Mouse (Mus musculus) liver, embryonic 16.5 days (tissue): ENCODE data around the gene Slc29a2. TPM values are rescaled to one million over a fixed set of nuclear protein-coding genes. Genes with fewer than 3 reads are reported as not detected.

Source experiments
- ATAC-seq: fragments of 200-750 bp; cut with Nextera tagmentation; 2 replicates; pipeline ENCODE4 v1.8.0; 2017; ENCODE audit warnings: low read depth, mild to moderate bottlenecking, moderate number of reproducible peaks, moderate library complexity
- H3K27ac ChIP-seq: fragments of 300-500 bp; sonication (generic); 2 replicates; pipeline ENCODE4 v1.5.1; 2014; ENCODE audit warnings: mild to moderate bottlenecking, low read length
- H3K27me3 ChIP-seq: fragments of 300-500 bp; sonication (generic); 2 replicates; pipeline ENCODE4 v1.6.1; 2014; ENCODE audit warnings: low read depth, low read length, mixed read lengths; ENCODE audit not compliant: control insufficient read depth, insufficient read depth
- H3K36me3 ChIP-seq: fragments of 300-500 bp; sonication (generic); 2 replicates; pipeline ENCODE4 v1.6.1; 2014; ENCODE audit warnings: mild to moderate bottlenecking; ENCODE audit not compliant: control insufficient read depth, insufficient read depth
- H3K4me1 ChIP-seq: fragments of 300-500 bp; sonication (generic); 2 replicates; pipeline ENCODE4 v1.6.1; 2014; ENCODE audit warnings: low read depth, low read length, mixed read lengths; ENCODE audit not compliant: control insufficient read depth
- H3K4me2 ChIP-seq: fragments of 300-500 bp; sonication (generic); 2 replicates; pipeline ENCODE4 v1.6.1; 2014; ENCODE audit warnings: low read depth, low read length, mixed read lengths
- H3K4me3 ChIP-seq: fragments of 300-500 bp; sonication (generic); 2 replicates; pipeline ENCODE4 v1.5.1; 2014; ENCODE audit warnings: low read depth, mild to moderate bottlenecking, low read length
- H3K9ac ChIP-seq: fragments of 300-500 bp; sonication (generic); 2 replicates; pipeline ENCODE4 v1.6.1; 2014; ENCODE audit warnings: low read depth, low read length
- H3K9me3 ChIP-seq: fragments of 300-500 bp; sonication (generic); replicated peaks from 2 replicates; pipeline ENCODE4 v1.6.1; 2016; ENCODE audit warnings: low read length; ENCODE audit not compliant: control insufficient read depth
- WGBS: fragments of 180-500 bp; shearing (Covaris S2); extraction: QIAGEN DNeasy Blood & Tissue Kit; methylation state at CpG from one replicate; pipeline ENCODE4 v1.1.7; 2014; ENCODE audit not compliant: insufficient replicate concordance; 5-methylcytosine and 5-hydroxymethylcytosine counted together
- polyA plus RNA-seq: library from polyadenylated mRNA; unstranded; fragments of >200 nt; fragmentation: Nextera tagmentation; extraction: Ambion mirVana; gene quantifications from 2 replicates; pipeline ENCODE4 v1.2.1, GENCODE M21; 2015

Slc29a2 gene
- polyA plus RNA-seq, 1 experiment from 2014 or later: 1.6 TPM

DNA sequence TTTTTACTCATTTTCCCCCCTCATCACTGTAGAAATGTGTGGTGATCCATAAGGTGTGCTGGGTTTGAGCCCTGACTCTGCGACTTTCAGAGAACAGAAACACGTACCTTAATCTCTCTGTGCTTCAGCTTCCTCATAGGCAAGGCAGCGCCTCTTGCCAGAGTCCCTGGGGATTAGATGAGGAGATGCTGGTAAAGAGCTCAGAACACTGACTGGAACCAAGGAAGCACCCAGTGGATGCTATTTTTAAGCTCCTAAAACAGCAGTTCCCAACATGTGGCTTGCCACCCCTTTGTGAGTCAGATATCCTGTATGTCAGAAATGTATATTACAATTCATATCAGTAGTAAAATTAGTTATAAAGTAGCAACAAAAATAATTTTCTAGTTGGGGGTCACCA, 5.5 kb upstream of the Slc29a2 start:
- H3K4me3 ChIP-seq: no peak overlapping the region
- H3K4me1 ChIP-seq: peaks cover 2% of the 10 kb centered on the region
- no peaks in the 10 kb centered on the region for H3K36me3 ChIP-seq
- no peak overlapping the region for H3K27ac ChIP-seq
- WGBS: 73% methylated on average over 3 of the region's 3 CpGs
- no peaks in the 10 kb centered on the region for H3K9me3 ChIP-seq
- H3K27me3 ChIP-seq: peaks cover 5% of the 10 kb centered on the region; the same call in 1 of the 2 replicates
- H3K4me2 ChIP-seq: no peak overlapping the region
- H3K9ac ChIP-seq: no peak overlapping the region
- no peak for ATAC-seq

GRCm38 (mm10) chr19:5021416-5021815, 2.2 kb upstream of the Slc29a2 start:
- H3K9ac ChIP-seq: no peak overlapping the region
- H3K36me3 ChIP-seq: no peaks in the 10 kb centered on the region
- H3K27me3 ChIP-seq: no peaks in the 10 kb centered on the region
- peaks cover 8% of the 10 kb centered on the region for H3K4me1 ChIP-seq
- H3K27ac ChIP-seq: no peak overlapping the region
- H3K9me3 ChIP-seq: no peaks in the 10 kb centered on the region
- ATAC-seq: no peak
- H3K4me2 ChIP-seq: no peak overlapping the region
- 64% methylated on average over 2 of the region's 2 CpGs for WGBS
- no peak overlapping the region for H3K4me3 ChIP-seq

- peaks cover 8% of the 10 kb centered on the region for H3K4me1 ChIP-seq
- H3K4me3 ChIP-seq: no peak overlapping the region
- H3K9ac ChIP-seq: no peak overlapping the region
- WGBS: 72% methylated on average over 8 of the region's 8 CpGs
- ATAC-seq: no peak
- H3K27ac ChIP-seq: no peak overlapping the region
- no peaks in the 10 kb centered on the region for H3K27me3 ChIP-seq
- H3K9me3 ChIP-seq: no peaks in the 10 kb centered on the region
- no peak overlapping the region for H3K4me2 ChIP-seq
- H3K36me3 ChIP-seq: no peaks in the 10 kb centered on the region
These were observed 2.5 kb downstream of the Slc29a2 start for GRCm38 (mm10) chr19:5026111-5026510.

DNA sequence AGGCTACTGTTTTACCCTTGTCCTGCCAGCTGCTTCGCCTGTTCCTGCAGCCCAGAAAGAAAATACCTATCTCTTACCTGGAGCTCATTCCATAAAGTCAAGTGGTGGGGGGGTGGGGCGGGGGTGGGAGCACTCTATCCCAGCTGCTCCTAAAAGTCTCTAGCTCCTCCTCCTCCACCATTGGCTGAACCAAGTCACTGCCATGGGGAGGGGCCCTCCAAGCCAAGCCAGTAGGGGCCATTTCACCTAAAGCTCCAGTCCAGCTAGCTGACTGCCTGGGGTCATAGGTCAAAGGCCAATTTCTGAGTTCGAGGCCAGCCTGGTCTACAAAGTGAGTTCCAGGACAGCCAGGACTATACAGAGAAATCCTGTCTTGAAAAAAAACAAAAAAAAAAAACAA, 9.0 kb downstream of the Slc29a2 start:
- Histone ChIP-seq H3K4me2 (no peak overlapping the region), H3K9ac (no peak overlapping the region), H3K27me3 (no peaks in the 10 kb centered on the region), H3K4me3 (no peak overlapping the region), H3K36me3 (no peaks in the 10 kb centered on the region), H3K4me1 (peaks cover under 1% of the 10 kb centered on the region; the same call in 1 of the 2 replicates), H3K9me3 (no peaks in the 10 kb centered on the region), H3K27ac (no peak overlapping the region)
- 62% methylated on average over 3 of the region's 3 CpGs for WGBS
- no peak for ATAC-seq

- peaks cover 24% of the 10 kb centered on the region for H3K4me1 ChIP-seq
- no peak overlapping the region for H3K4me3 ChIP-seq
- H3K27ac ChIP-seq: no peak overlapping the region
- H3K4me2 ChIP-seq: no peak overlapping the region
- H3K36me3 ChIP-seq: no peaks in the 10 kb centered on the region
- 70% methylated on average over 4 of the region's 4 CpGs for WGBS
- H3K27me3 ChIP-seq: no peaks in the 10 kb centered on the region; the same call in 1 of the 2 replicates
- no peaks in the 10 kb centered on the region for H3K9me3 ChIP-seq
- H3K9ac ChIP-seq: no peak overlapping the region
- no peak for ATAC-seq
These were observed 12.9 kb downstream of the Slc29a2 start for GRCm38 (mm10) chr19:5036577-5036976.

DNA sequence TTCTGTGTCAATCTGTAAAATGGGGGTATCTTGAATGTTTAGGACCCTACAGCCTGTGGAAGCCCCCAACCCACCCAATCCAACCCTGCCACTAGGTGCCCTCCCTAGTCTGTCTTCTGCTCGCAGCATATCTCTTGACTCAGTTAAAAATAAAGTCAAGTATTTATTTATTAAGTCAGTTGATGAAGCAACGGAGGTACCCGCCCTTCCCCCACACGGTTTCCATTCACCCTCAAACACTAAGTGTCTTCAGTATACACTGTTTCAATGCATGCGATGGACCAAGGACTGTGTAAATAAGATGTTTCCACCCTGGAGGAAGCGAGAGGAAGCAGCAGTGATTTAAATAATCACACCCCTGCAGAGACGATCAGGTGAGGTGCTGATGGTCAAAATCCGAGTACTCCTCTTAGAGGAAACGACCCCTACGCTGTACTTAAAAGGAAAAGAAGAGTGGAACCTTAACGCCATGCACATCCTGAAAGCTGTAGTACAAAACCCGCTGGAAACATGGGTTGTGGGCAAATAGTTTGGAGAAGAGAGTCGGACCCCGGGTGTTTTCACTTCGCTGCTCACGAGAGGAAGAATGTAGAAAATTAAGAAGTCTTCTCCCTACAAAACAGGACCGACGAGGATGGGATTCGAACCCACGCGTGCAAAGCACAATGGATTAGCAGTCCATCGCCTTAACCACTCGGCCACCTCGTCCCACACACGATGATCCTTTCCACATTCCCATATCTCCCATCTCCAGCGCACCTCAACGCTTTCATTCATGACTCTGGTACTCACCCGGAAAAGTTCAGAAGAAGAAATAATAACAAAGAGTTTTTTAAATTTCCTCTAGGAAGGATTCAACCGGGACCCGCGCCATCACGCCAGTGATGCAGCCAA, 14.3 kb downstream of the Slc29a2 start:
- peak overlapping the region; percentile 94 for H3K4me2 ChIP-seq
- H3K4me1 ChIP-seq: peaks cover 35% of the 10 kb centered on the region
- 5% methylated on average over 32 of the region's 32 CpGs for WGBS
- peak overlapping the region; percentile 72 for H3K4me3 ChIP-seq
- peak; percentile 45 for ATAC-seq
- H3K36me3 ChIP-seq: no peaks in the 10 kb centered on the region
- peak overlapping the region; percentile 75 for H3K9ac ChIP-seq
- H3K27me3 ChIP-seq: no peaks in the 10 kb centered on the region; the same call in 1 of the 2 replicates
- no peaks in the 10 kb centered on the region for H3K9me3 ChIP-seq
- H3K27ac ChIP-seq: no peak overlapping the region

GRCm38 (mm10) chr19:5038709-5039156, 15.1 kb downstream of the Slc29a2 start, which contains the start of the genes B4gat1 and AC124502.3:
Gene B4gat1, plus strand, starts transcription at chr19:5038826.
Gene AC124502.3, plus strand, starts transcription at chr19:5038891.
- ATAC-seq: peak; percentile 82
- under 1% methylated on average over 41 of the region's 44 CpGs for WGBS

DNA sequence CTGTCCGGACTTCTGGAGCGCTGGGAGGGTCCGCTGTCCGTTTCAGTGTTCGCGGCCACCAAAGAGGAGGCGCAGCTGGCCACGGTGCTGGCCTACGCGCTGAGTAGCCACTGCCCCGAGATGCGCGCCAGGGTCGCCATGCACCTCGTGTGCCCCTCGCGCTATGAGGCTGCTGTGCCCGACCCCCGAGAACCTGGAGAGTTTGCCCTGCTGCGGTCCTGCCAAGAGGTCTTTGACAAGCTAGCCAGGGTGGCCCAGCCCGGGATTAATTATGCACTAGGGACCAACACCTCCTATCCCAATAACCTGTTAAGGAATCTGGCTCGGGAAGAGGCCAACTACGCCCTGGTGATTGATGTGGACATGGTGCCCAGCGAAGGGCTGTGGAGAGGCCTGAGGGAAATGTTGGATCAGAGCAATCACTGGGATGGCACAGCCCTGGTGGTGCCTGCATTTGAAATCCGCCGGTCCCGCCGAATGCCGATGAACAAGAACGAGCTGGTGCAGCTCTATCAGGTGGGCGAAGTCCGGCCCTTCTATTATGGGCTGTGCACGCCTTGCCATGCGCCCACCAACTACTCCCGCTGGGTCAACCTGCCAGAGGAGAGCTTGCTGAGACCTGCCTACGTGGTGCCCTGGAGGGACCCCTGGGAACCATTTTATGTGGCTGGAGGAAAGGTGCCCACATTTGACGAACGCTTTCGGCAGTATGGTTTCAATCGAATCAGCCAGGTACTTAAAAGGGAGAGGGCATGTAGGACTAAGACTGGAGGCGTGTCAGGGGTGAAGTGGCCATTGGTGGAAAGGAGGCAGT, 15.8 kb downstream of the Slc29a2 start:
- H3K27ac ChIP-seq: 0 out of 2 replicates have a peak overlapping the region, but pooled peaks have one; percentile 20
- no peak for ATAC-seq
- peak overlapping the region; percentile 75 for H3K9ac ChIP-seq
- H3K36me3 ChIP-seq: no peaks in the 10 kb centered on the region
- H3K4me1 ChIP-seq: peaks cover 35% of the 10 kb centered on the region
- peak overlapping the region; percentile 94 for H3K4me2 ChIP-seq
- peak overlapping the region; percentile 72 for H3K4me3 ChIP-seq
- H3K27me3 ChIP-seq: no peaks in the 10 kb centered on the region; the same call in 1 of the 2 replicates
- no peaks in the 10 kb centered on the region for H3K9me3 ChIP-seq
- 24% methylated on average over 41 of the region's 41 CpGs for WGBS

More at GRCm38 (mm10) chr19:5038709-5039156, 15.1 kb downstream of the Slc29a2 start, which contains the start of the genes B4gat1 and AC124502.3:
- H3K4me1 ChIP-seq: peaks cover 35% of the 10 kb centered on the region
- H3K27me3 ChIP-seq: no peaks in the 10 kb centered on the region; the same call in 1 of the 2 replicates
- H3K27ac ChIP-seq: peak within 1 kb of the TSS; percentile 20; the same call in 1 of the 2 replicates
- peak within 1 kb of the TSS; percentile 94 for H3K4me2 ChIP-seq
- no peaks in the 10 kb centered on the region for H3K9me3 ChIP-seq
- peak within 1 kb of the TSS; percentile 72 for H3K4me3 ChIP-seq
- no peaks in the 10 kb centered on the region for H3K36me3 ChIP-seq
- H3K9ac ChIP-seq: peak within 1 kb of the TSS; percentile 75
